Mouse (Mus musculus) hindbrain, embryonic 14.5 days (tissue): Measurements from ENCODE around the gene Ncf4. TPM values are rescaled to one million over a fixed set of nuclear protein-coding genes. Genes with fewer than 3 reads are reported as not detected.

ENCODE experiments used
- ATAC-seq: fragments of 200-750 bp; cut with Nextera tagmentation; 2 replicates; pipeline ENCODE4 v1.8.0; 2017; ENCODE audit warnings: moderate number of reproducible peaks, mild to moderate bottlenecking, moderate TSS enrichment, moderate library complexity; ENCODE audit not compliant: low FRiP score
- DNase-seq: peaks from one replicate; pipeline ENCODE4 v3.0.0-alpha.2; 2015; ENCODE audit warnings: low spot score
- H3K27ac ChIP-seq: fragments of 300-500 bp; sonication (generic); 2 replicates; pipeline ENCODE4 v1.5.1; 2014; ENCODE audit warnings: mild to moderate bottlenecking, moderate library complexity
- H3K27me3 ChIP-seq: fragments of 300-500 bp; sonication (generic); 2 replicates; pipeline ENCODE4 v1.6.1; 2014; ENCODE audit warnings: mild to moderate bottlenecking, low read length, mixed read lengths; ENCODE audit not compliant: control insufficient read depth, insufficient read depth
- H3K36me3 ChIP-seq: fragments of 300-500 bp; sonication (generic); replicated peaks from 2 replicates; pipeline ENCODE4 v1.6.1; 2014; ENCODE audit not compliant: control insufficient read depth, insufficient read depth
- H3K4me1 ChIP-seq: fragments of 300-500 bp; sonication (generic); replicated peaks from 2 replicates; pipeline ENCODE4 v1.6.1; 2014; ENCODE audit warnings: antibody characterized with exemption, low read length, mixed read lengths; ENCODE audit not compliant: control insufficient read depth, insufficient read depth
- H3K4me2 ChIP-seq: fragments of 300-500 bp; sonication (generic); replicated peaks from 2 replicates; pipeline ENCODE4 v1.6.1; 2014; ENCODE audit warnings: mild to moderate bottlenecking, moderate library complexity
- H3K4me3 ChIP-seq: fragments of 300-500 bp; sonication (generic); replicated peaks from 2 replicates; pipeline ENCODE4 v1.5.1; 2014; ENCODE audit warnings: mild to moderate bottlenecking, low read length
- H3K9ac ChIP-seq: fragments of 300-500 bp; sonication (generic); 2 replicates; pipeline ENCODE4 v1.6.1; 2014
- H3K9me3 ChIP-seq: fragments of 300-500 bp; sonication (generic); 2 replicates; pipeline ENCODE4 v1.6.1; 2016; ENCODE audit warnings: low read length; ENCODE audit not compliant: control insufficient read depth
- WGBS: fragments of 180-500 bp; shearing (Covaris S2); extraction: QIAGEN DNeasy Blood & Tissue Kit; methylation state at CpG from one replicate; pipeline ENCODE4 v1.1.7; 2014; 5-methylcytosine and 5-hydroxymethylcytosine counted together
- polyA plus RNA-seq: library from polyadenylated mRNA; unstranded; fragments of >200 nt; fragmentation: Nextera tagmentation; extraction: Ambion mirVana; gene quantifications from 2 replicates; pipeline ENCODE4 v1.2.1, GENCODE M21; 2014

The Ncf4 gene
- 1.5 and 2.7 TPM in 2 replicates for polyA plus RNA-seq

DNA sequence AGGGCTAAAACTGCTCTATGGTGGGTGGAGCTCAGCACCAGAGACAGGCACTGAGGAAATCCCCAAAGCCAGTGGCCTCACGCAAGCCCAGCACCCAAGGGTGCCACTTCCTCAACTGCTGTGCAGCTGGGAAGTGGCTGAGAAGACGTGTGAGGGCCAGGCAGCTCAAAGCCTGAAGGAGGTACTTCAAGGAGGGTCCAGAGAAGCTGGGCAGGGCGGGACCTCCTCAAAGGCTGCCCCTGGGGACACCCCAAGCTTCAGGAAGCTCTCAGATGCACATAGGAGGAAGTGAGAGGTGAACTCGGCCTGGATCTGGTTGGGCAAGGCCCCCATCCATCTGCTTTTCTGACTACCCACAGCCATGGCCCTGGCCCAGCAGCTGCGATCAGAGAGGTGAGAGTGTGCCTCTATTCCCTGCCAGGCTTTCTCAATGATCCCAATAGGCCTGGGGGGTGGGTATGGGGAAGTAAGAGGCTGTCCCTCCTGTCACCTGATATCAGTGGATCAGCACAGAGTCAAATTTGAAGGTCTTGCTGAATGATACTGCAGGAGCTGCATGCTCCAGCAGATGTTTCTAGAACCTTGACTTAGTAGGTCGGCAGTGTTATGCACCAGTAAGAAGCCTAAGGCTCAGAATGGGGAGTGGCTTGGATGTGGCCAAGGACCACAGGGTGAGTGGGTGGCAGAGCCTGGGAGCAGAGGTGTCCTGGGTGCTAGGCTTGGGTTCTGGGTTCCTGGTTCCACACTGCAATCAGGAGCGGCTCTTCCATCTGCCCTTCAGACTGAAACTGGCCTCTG, at the start of gene Ncf4:
Gene Ncf4 (plus strand): TSS at position 107 of the 798 bp plus-strand sequence.
- Histone ChIP-seq H3K4me1 (no peaks in the 10 kb centered on the region), H3K4me3 (no peak within 1 kb of the TSS), H3K9ac (no peak within 1 kb of the TSS), H3K4me2 (no peak within 1 kb of the TSS), H3K27me3 (0 out of 2 replicates have a peak, but pooled peaks cover 3% of the 10 kb centered on the region), H3K9me3 (no peaks in the 10 kb centered on the region), H3K27ac (no peak within 1 kb of the TSS), H3K36me3 (no peaks in the 10 kb centered on the region)
- 83% methylated on average over 7 of the region's 7 CpGs for WGBS
- no peak for ATAC-seq
- no peak for DNase-seq

GRCm38 (mm10) chr15:78195096-78195880, 49.3 kb upstream of the Ncf4 start:
- no peak overlapping the region for H3K9ac ChIP-seq
- H3K9me3 ChIP-seq, result no peaks in the 10 kb centered on the region
- 81% methylated on average over 28 of the region's 28 CpGs for WGBS
- no peaks in the 10 kb centered on the region for H3K4me1 ChIP-seq
- no peak overlapping the region for H3K4me2 ChIP-seq
- H3K4me3 ChIP-seq, result no peak overlapping the region
- no peak overlapping the region for H3K27ac ChIP-seq
- DNase-seq (no peak), ATAC-seq (no peak)
- no peaks in the 10 kb centered on the region; the same call in 1 of the 2 replicates for H3K27me3 ChIP-seq
- no peaks in the 10 kb centered on the region for H3K36me3 ChIP-seq

DNA sequence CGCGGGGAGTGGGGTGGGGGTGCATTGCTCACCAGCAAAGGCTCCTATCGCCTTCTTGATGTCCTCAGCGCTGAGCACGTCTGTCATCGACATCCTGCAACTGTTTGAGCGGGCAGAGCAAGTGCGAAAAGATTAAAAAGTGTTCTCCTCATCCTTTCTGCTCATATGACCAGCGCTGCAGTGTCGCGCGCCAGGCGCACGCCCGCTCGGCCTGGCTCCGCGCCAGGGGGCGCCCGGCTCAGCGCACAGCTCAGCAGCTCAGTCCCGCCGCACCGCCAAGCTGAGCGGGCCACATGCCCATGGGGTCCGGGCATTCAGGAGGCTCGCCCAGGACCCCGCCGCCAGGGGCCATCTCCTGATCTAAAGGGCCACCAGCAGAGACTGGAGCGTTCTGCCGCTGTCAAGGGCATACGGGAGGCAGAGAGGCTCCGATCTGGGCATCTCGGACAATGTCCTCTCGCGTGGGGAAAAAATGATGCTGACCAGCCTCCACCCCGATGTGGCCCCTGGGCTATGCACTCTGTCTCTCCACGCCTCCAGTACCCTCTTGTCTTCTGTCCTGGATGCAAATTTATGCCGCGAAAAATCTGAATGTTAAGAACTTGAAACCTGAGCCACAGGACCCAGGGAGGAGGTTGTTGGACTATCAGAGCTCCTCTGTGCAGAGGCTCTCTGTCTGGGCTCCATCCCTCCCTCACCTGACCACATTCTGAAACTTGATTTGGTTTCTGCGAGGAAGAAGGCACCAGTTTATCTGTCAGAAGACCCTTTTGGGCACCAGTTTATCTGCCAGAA, 40.4 kb upstream of the Ncf4 start:
- ATAC-seq, result peak; percentile 80
- peak; percentile 79 for DNase-seq
- peaks cover 17% of the 10 kb centered on the region for H3K27me3 ChIP-seq
- peak overlapping the region; percentile 35 for H3K4me3 ChIP-seq
- H3K36me3 ChIP-seq, result no peaks in the 10 kb centered on the region
- H3K4me1 ChIP-seq, result 0 out of 2 replicates have a peak, but pooled peaks cover 7% of the 10 kb centered on the region
- H3K27ac ChIP-seq, result no peak overlapping the region
- peak overlapping the region; percentile 60 for H3K9ac ChIP-seq
- 0 out of 2 replicates have a peak, but pooled peaks cover 5% of the 10 kb centered on the region for H3K9me3 ChIP-seq
- peak overlapping the region; percentile 73 for H3K4me2 ChIP-seq
- WGBS, result 1% methylated on average over 41 of the region's 41 CpGs

DNA sequence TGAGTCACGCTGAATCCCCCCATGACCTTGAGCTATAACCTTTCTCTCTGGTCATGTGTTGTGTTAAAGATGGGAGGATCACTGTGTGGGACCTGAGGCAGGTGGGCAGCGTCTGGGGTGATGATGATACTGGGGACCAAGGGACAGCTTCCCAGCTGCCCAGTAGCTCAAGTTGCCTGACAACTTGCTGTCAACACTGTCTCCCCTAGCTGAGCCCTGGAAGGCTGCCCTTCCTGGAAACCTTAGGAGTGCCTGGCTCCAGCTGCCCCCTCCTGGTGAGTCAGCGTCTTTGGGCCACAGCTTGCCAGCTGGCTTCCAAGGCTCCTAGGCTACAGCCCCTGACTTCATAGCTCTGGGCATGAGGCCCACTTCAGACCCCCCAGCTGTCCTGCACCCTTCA, 39.4 kb upstream of the Ncf4 start:
- Histone ChIP-seq H3K4me2 (no peak overlapping the region), H3K9ac (no peak overlapping the region), H3K4me3 (no peak overlapping the region), H3K27me3 (peaks cover 17% of the 10 kb centered on the region), H3K4me1 (0 out of 2 replicates have a peak, but pooled peaks cover 7% of the 10 kb centered on the region), H3K27ac (no peak overlapping the region), H3K36me3 (no peaks in the 10 kb centered on the region), H3K9me3 (0 out of 2 replicates have a peak, but pooled peaks cover 6% of the 10 kb centered on the region)
- 48% methylated on average over 3 of the region's 3 CpGs for WGBS
- DNase-seq (peak; percentile 36), ATAC-seq (peak; percentile 51; the same call in 1 of the 2 replicates)

GRCm38 (mm10) chr15:78206312-78206711, 38.3 kb upstream of the Ncf4 start, which contains the start of gene Pvalb:
Pvalb (minus strand) TSS chr15:78206400.
- no peak within 1 kb of the TSS for H3K4me3 ChIP-seq
- ATAC-seq (no peak), DNase-seq (no peak)
- H3K27ac ChIP-seq, result no peak within 1 kb of the TSS
- H3K4me1 ChIP-seq, result 0 out of 2 replicates have a peak, but pooled peaks cover 7% of the 10 kb centered on the region
- 0 out of 2 replicates have a peak, but pooled peaks cover 6% of the 10 kb centered on the region for H3K9me3 ChIP-seq
- no peak within 1 kb of the TSS for H3K9ac ChIP-seq
- H3K36me3 ChIP-seq, result no peaks in the 10 kb centered on the region
- WGBS, result 86% methylated on average over 7 of the region's 7 CpGs
- H3K4me2 ChIP-seq, result no peak within 1 kb of the TSS
- peaks cover 17% of the 10 kb centered on the region for H3K27me3 ChIP-seq

DNA sequence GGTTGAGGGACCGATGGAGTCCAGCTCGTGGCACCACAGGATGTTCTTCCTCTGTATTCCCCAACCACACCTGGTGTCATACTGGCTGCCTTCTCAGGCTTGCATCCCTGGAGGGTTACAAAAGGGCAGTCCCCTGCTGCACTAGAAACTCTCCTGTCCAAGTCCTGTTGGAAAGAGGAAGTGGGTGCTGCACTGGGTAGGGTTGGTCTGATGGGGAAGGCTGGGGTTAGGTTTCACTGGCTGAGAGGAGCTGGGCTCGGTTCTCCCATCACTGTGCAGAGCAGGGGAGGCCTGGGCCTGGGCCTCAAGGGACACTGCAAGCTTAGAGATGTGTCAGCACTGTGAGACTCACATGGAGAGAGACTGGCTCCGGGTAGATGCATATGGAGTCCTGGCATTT, 34.4 kb upstream of the Ncf4 start:
- Histone ChIP-seq H3K4me1 (no peaks in the 10 kb centered on the region), H3K9me3 (0 out of 2 replicates have a peak, but pooled peaks cover 6% of the 10 kb centered on the region), H3K4me2 (no peak overlapping the region), H3K9ac (no peak overlapping the region), H3K4me3 (no peak overlapping the region), H3K27ac (no peak overlapping the region), H3K36me3 (no peaks in the 10 kb centered on the region), H3K27me3 (no peaks in the 10 kb centered on the region)
- no peak for DNase-seq
- 87% methylated on average over 4 of the region's 4 CpGs for WGBS
- no peak for ATAC-seq

- WGBS, result 80% methylated on average over 8 of the region's 8 CpGs
- DNase-seq (no peak), ATAC-seq (no peak)
- Histone ChIP-seq H3K9me3 (0 out of 2 replicates have a peak, but pooled peaks cover 6% of the 10 kb centered on the region), H3K27me3 (no peaks in the 10 kb centered on the region), H3K27ac (no peak overlapping the region), H3K9ac (no peak overlapping the region), H3K36me3 (no peaks in the 10 kb centered on the region), H3K4me3 (no peak overlapping the region), H3K4me2 (no peak overlapping the region), H3K4me1 (no peaks in the 10 kb centered on the region)
Measured at GRCm38 (mm10) chr15:78211367-78211766, 33.2 kb upstream of the Ncf4 start.

- Histone ChIP-seq H3K9me3 (no peaks in the 10 kb centered on the region), H3K4me3 (no peak overlapping the region), H3K4me1 (no peaks in the 10 kb centered on the region), H3K27ac (no peak overlapping the region), H3K9ac (no peak overlapping the region), H3K36me3 (no peaks in the 10 kb centered on the region), H3K4me2 (no peak overlapping the region), H3K27me3 (no peaks in the 10 kb centered on the region)
- 90% methylated on average over 9 of the region's 9 CpGs for WGBS
- no peak for ATAC-seq
- DNase-seq, result no peak
Measured at GRCm38 (mm10) chr15:78215269-78215668, 29.3 kb upstream of the Ncf4 start.
